In genomic region chr5:139129078-139129477, GRCm38 (mm10) we compare ENCODE assay signal across 8 mouse cellular contexts. TPM values are rescaled to one million over a fixed set of nuclear protein-coding genes. Genes with fewer than 3 reads are reported as not detected.
DNase-seq lines count a peak whose midpoint lies in the region; ATAC-seq lines count a peak whose summit lies in the region.

No protein-coding gene starts in this region.

- peak overlapping the region; percentile 80 for H3K4me2 ChIP-seq in forebrain, embryonic 13.5 days
- H3K4me2 ChIP-seq in liver, embryonic 16.5 days (ENCODE audit: low read depth, low read length) = peak overlapping the region; percentile 60

- H3K4me1 ChIP-seq in forebrain, embryonic 13.5 days = peaks cover 11% of the 10 kb centered on the region; the same call in 1 of the 2 replicates
- H3K4me1 ChIP-seq in liver, embryonic 16.5 days (ENCODE audit: control insufficient read depth, low read depth, low read length) = no peaks in the 10 kb centered on the region

- WGBS in forebrain, embryonic 13.5 days = 8% methylated on average over 12 of the region's 12 CpGs
- WGBS in liver, embryonic 16.5 days (ENCODE audit: insufficient replicate concordance) = 20% methylated on average over 12 of the region's 12 CpGs

- no peaks in the 10 kb centered on the region for H3K9me3 ChIP-seq in forebrain, embryonic 13.5 days (replicated peaks)
- H3K9me3 ChIP-seq in liver, embryonic 16.5 days (replicated peaks; ENCODE audit: control insufficient read depth, low read length) = no peaks in the 10 kb centered on the region

- H3K4me3 ChIP-seq in forebrain, embryonic 13.5 days = peak overlapping the region; percentile 49
- H3K4me3 ChIP-seq in liver, embryonic 16.5 days (ENCODE audit: low read depth, low read length) = peak overlapping the region; percentile 40

- peak overlapping the region; percentile 73 for H3K9ac ChIP-seq in forebrain, embryonic 13.5 days
- no peak overlapping the region for H3K9ac ChIP-seq in liver, embryonic 16.5 days (ENCODE audit: low read depth, low read length)

- intact Hi-C loops in left cerebral cortex, postnatal 25 days (cut with DNase I) = loop anchor here (2.0 kb wide), 2 partner anchors 16 to 22 kb away; partner anchors contain the start of genes Dnaaf5 and Prkar1b
- intact Hi-C loops in left cerebral cortex, postnatal 4 days (cut with DNase I) = no loop called here

- H3K27ac ChIP-seq in forebrain, embryonic 13.5 days = peak overlapping the region; percentile 35; the same call in 1 of the 2 replicates
- H3K27ac ChIP-seq in liver, embryonic 16.5 days (ENCODE audit: low read length) = no peak overlapping the region

- DNase-seq in cerebellum, adult 11 months = peak; percentile 63
- peak; percentile 30 to 40 for DNase-seq in left cerebral cortex, postnatal 25 days (ENCODE audit: low spot score in 2 of 2)
- no peak for DNase-seq in left cerebral cortex, postnatal 4 days
- no peak for DNase-seq in ovary, postnatal 36 days (ENCODE audit: low spot score)
- no peak for DNase-seq in thymus, postnatal 0 days (ENCODE audit: low spot score)

- H3K27me3 ChIP-seq in forebrain, embryonic 13.5 days = peaks cover 10% of the 10 kb centered on the region
- peaks cover 19% of the 10 kb centered on the region for H3K27me3 ChIP-seq in liver, embryonic 16.5 days (ENCODE audit: control insufficient read depth, insufficient read depth, low read depth, low read length)

- H3K36me3 ChIP-seq in forebrain, embryonic 13.5 days (ENCODE audit: poor library complexity, severe bottlenecking) = no peaks in the 10 kb centered on the region
- H3K36me3 ChIP-seq in liver, embryonic 16.5 days (ENCODE audit: control insufficient read depth, insufficient read depth) = no peaks in the 10 kb centered on the region

- ATAC-seq in cerebellum, adult (ENCODE audit: insufficient number of reproducible peaks, low FRiP score, low TSS enrichment) = no peak
- peak; percentile 73 for ATAC-seq in forebrain, embryonic 13.5 days
- no peak for ATAC-seq in liver, embryonic 16.5 days (ENCODE audit: low read depth)

RNA-seq across cellular contexts. Expression of gene Prkar1b, which starts 20.7 kb away (rescaled TPM):
- 100 to 1,000 TPM; 755 to 765 TPM for total RNA-seq in left cerebral cortex, postnatal 25 days (2021)
- 100 to 1,000 TPM; 366 to 388 TPM for total RNA-seq in left cerebral cortex, postnatal 4 days (2021)
- polyA plus RNA-seq in forebrain, embryonic 13.5 days (2015; fragmentation: Nextera tagmentation; extraction: Ambion mirVana) = 63.4 and 87.2 TPM in 2 replicates
- polyA plus RNA-seq in liver, embryonic 16.5 days (2015; fragmentation: Nextera tagmentation; extraction: Ambion mirVana) = 0.80 and 0.96 TPM in 2 replicates
- polyA plus RNA-seq in thymus, postnatal 0 days (2015; fragmentation: Nextera tagmentation; extraction: Ambion mirVana) = 2.4 and 3.5 TPM in 2 replicates

RNA-seq across cellular contexts. Expression of gene Dnaaf5, which starts 20.9 kb away (rescaled TPM):
- total RNA-seq in left cerebral cortex, postnatal 25 days (2021) = 1 to 10 TPM; 7.9 to 8.2 TPM
- total RNA-seq in left cerebral cortex, postnatal 4 days (2021) = 10 to 100 TPM in 1 of 2 experiments, 1 to 10 TPM in 1; 7.8 to 11.4 TPM
- 3.1 and 3.4 TPM in 2 replicates for polyA plus RNA-seq in forebrain, embryonic 13.5 days (2015; fragmentation: Nextera tagmentation; extraction: Ambion mirVana)
- 1.3 and 2.4 TPM in 2 replicates for polyA plus RNA-seq in liver, embryonic 16.5 days (2015; fragmentation: Nextera tagmentation; extraction: Ambion mirVana)
- 3.4 and 4.1 TPM in 2 replicates for polyA plus RNA-seq in thymus, postnatal 0 days (2015; fragmentation: Nextera tagmentation; extraction: Ambion mirVana)

Comparison
In these comparisons a context has a peak if more than half of its experiments do, and no peak if none do; other contexts are left out.
1. DNase-seq: peak in cerebellum, adult 11 months (single experiment) and left cerebral cortex, postnatal 25 days (2 of 2); none in left cerebral cortex, postnatal 4 days (single experiment), ovary, postnatal 36 days (single experiment) and thymus, postnatal 0 days (single experiment).
2. RNA of gene Prkar1b, which starts 20.7 kb away (polyA plus RNA-seq): 63.4 to 87.2 TPM in forebrain, embryonic 13.5 days; 2.4 to 3.5 TPM in thymus, postnatal 0 days and 0.80 to 0.96 TPM in liver, embryonic 16.5 days; every median in the first group is over 10 times any median in the second.